Mouse (Mus musculus) bone marrow macrophage, adult 2 months (primary cell): ENCODE results near the gene Slc25a5.

ENCODE experiments used
- CTCF ChIP-seq: IDR thresholded peaks from 2 replicates; pipeline ENCODE4 v1.5.1; 2012; ENCODE audit warnings: low read depth, mild to moderate bottlenecking, low read length, moderate library complexity
- POLR2A ChIP-seq: IDR thresholded peaks from 2 replicates; pipeline ENCODE4 v1.6.1; 2012; ENCODE audit warnings: mild to moderate bottlenecking, low read depth, low read length, borderline replicate concordance

DNA sequence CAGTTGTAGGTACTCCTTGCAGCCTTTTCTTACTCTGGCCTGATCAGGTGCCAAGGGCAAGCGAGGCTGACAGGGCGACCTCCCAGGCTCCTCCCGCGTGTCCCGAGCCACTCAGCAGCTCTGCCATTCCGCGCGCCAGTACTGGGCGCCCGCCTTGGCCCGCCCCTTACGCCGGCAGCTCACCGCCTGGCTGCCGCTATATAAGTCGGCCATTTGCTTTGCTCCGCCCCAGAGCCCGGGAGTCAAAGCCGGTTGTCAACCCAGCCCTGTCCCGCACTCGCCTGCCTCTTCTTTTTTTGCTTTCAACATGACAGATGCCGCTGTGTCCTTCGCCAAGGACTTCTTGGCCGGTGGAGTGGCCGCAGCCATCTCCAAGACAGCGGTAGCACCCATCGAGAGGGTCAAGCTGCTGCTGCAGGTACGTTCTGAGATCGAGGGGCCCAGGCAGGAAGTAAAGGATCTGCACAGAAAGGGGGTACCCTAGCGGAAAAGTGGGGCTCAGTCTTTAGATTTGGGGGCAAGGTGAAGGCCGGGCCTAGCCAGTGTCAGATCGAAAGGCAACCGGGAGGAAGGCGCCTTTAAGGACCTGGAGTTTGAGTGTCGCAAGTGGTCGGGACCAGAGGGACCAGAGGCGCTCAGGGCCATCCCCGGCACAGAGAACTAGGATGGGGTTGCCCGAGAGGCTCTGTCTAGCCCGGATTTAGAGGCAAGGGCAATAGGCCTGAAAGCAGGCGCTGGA is at the start of gene Slc25a5:
- TF ChIP-seq CTCF, result no peak
- no peak for TF ChIP-seq POLR2A
